Comparison of ENCODE assay signal across 8 mouse cellular contexts in genomic region chr17:12994069-12994468, GRCm38 (mm10). TPM values are rescaled to one million over a fixed set of nuclear protein-coding genes. Genes with fewer than 3 reads are reported as not detected.
DNase-seq lines count a peak whose midpoint lies in the region; ATAC-seq and TF ChIP-seq lines count a peak whose summit lies in the region.

TSS of gene Wtap (minus strand) at chr17:12994169.

- peak within 1 kb of the TSS; percentile 99 for H3K4me3 ChIP-seq in kidney, embryonic 14.5 days (ENCODE audit: low read length)
- H3K4me3 ChIP-seq in bone marrow, adult 2 months (replicated peaks; ENCODE audit: control insufficient read depth, low read depth, low read length) = no peak within 1 kb of the TSS
- H3K4me3 ChIP-seq in intestine, embryonic 16.5 days (ENCODE audit: low read length) = peak within 1 kb of the TSS; percentile 99
- H3K4me3 ChIP-seq in midbrain, embryonic 10.5 days = peak within 1 kb of the TSS; percentile 99

- H3K4me1 ChIP-seq in kidney, embryonic 14.5 days (ENCODE audit: control insufficient read depth, insufficient read depth, low read length) = peaks cover 11% of the 10 kb centered on the region
- H3K4me1 ChIP-seq in bone marrow, adult 2 months (ENCODE audit: control insufficient read depth, insufficient read depth, low read length) = no peaks in the 10 kb centered on the region; the same call in 1 of the 2 replicates
- H3K4me1 ChIP-seq in intestine, embryonic 16.5 days (ENCODE audit: control insufficient read depth, insufficient read depth, low read length) = 0 out of 2 replicates have a peak, but pooled peaks cover 3% of the 10 kb centered on the region
- peaks cover 18% of the 10 kb centered on the region for H3K4me1 ChIP-seq in midbrain, embryonic 10.5 days

- no peak for TF ChIP-seq POLR2A in bone marrow, adult 2 months (IDR thresholded peaks at IDR 0.05; ENCODE audit: borderline replicate concordance, control insufficient read depth, low read depth, low read length)

- H3K9me3 ChIP-seq in kidney, embryonic 14.5 days (ENCODE audit: control insufficient read depth, low read length) = no peaks in the 10 kb centered on the region
- H3K9me3 ChIP-seq in intestine, embryonic 16.5 days (ENCODE audit: control insufficient read depth, low read length) = no peaks in the 10 kb centered on the region
- no peaks in the 10 kb centered on the region for H3K9me3 ChIP-seq in midbrain, embryonic 10.5 days (replicated peaks)

- WGBS in kidney, embryonic 14.5 days = 83% methylated on average over 1 of the region's 1 CpGs
- 78% methylated on average over 1 of the region's 1 CpGs for WGBS in bone marrow, adult 2 months
- WGBS in intestine, embryonic 16.5 days = 57% methylated on average over 1 of the region's 1 CpGs
- WGBS in midbrain, embryonic 10.5 days = 81% methylated on average over 1 of the region's 1 CpGs

- H3K4me2 ChIP-seq in kidney, embryonic 14.5 days (replicated peaks; ENCODE audit: low read depth, low read length) = peak within 1 kb of the TSS; percentile 62
- H3K4me2 ChIP-seq in intestine, embryonic 16.5 days (ENCODE audit: low read depth, low read length) = peak within 1 kb of the TSS; percentile 77

- no peaks in the 10 kb centered on the region for H3K27me3 ChIP-seq in kidney, embryonic 14.5 days (ENCODE audit: control insufficient read depth, insufficient read depth, low read length)
- H3K27me3 ChIP-seq in intestine, embryonic 16.5 days (replicated peaks; ENCODE audit: control insufficient read depth, insufficient read depth, low read length) = no peaks in the 10 kb centered on the region
- H3K27me3 ChIP-seq in midbrain, embryonic 10.5 days (ENCODE audit: low read depth, poor library complexity, severe bottlenecking) = no peaks in the 10 kb centered on the region

- TF ChIP-seq CTCF in bone marrow, adult 2 months (IDR thresholded peaks at IDR 0.05; ENCODE audit: control insufficient read depth, insufficient read depth, low read length) = no peak

- H3K27ac ChIP-seq in kidney, embryonic 14.5 days (ENCODE audit: low read depth, low read length) = peak within 1 kb of the TSS; percentile 100
- no peak within 1 kb of the TSS for H3K27ac ChIP-seq in bone marrow, adult 2 months (ENCODE audit: control insufficient read depth, insufficient read depth, low read depth, low read length, poor library complexity)
- H3K27ac ChIP-seq in intestine, embryonic 16.5 days (ENCODE audit: low read length) = peak within 1 kb of the TSS; percentile 100
- H3K27ac ChIP-seq in midbrain, embryonic 10.5 days (replicated peaks) = peak within 1 kb of the TSS; percentile 100

- no peak for DNase-seq in kidney, adult 8-10 months
- DNase-seq in gastrocnemius, postnatal 4 days (ENCODE audit: low spot score in 2 of 2) = no peak
- DNase-seq in midbrain, embryonic 10.5 days (ENCODE audit: low spot score) = no peak
- no peak for DNase-seq in frontal cortex, postnatal 14 days (ENCODE audit: low spot score in 2 of 2)
- no peak for DNase-seq in kidney, postnatal 10 days

- H3K36me3 ChIP-seq in kidney, embryonic 14.5 days (ENCODE audit: control insufficient read depth, insufficient read depth, low read length) = no peaks in the 10 kb centered on the region
- H3K36me3 ChIP-seq in intestine, embryonic 16.5 days (ENCODE audit: control insufficient read depth, insufficient read depth, low read length) = no peaks in the 10 kb centered on the region
- peaks cover 5% of the 10 kb centered on the region for H3K36me3 ChIP-seq in midbrain, embryonic 10.5 days

- ATAC-seq in kidney, embryonic 14.5 days (ENCODE audit: low FRiP score, low TSS enrichment) = no peak
- ATAC-seq in intestine, embryonic 16.5 days = no peak

- H3K9ac ChIP-seq in kidney, embryonic 14.5 days (ENCODE audit: low read depth, low read length) = peak within 1 kb of the TSS; percentile 100; the same call in 1 of the 2 replicates
- H3K9ac ChIP-seq in intestine, embryonic 16.5 days (ENCODE audit: low read depth, low read length) = peak within 1 kb of the TSS; percentile 100; the same call in 1 of the 2 replicates

RNA-seq across cellular contexts. Expression of gene Wtap, which starts in this region (rescaled TPM):
- 146 and 173 TPM in 2 replicates for polyA plus RNA-seq in kidney, embryonic 14.5 days (2014; fragmentation: Nextera tagmentation; extraction: Ambion mirVana)
- 46.2 and 67.4 TPM in 2 replicates for polyA plus RNA-seq in bone marrow, adult 2 months (2011; ENCODE audit: insufficient read depth, insufficient read length, low replicate concordance, missing spikeins)
- total RNA-seq in gastrocnemius, postnatal 4 days (2021) = 10 to 100 TPM; 51.2 to 58.4 TPM
- polyA plus RNA-seq in intestine, embryonic 16.5 days (2015; fragmentation: Nextera tagmentation; extraction: Ambion mirVana) = 86.6 and 96.8 TPM in 2 replicates
- 132 and 138 TPM in 2 replicates for polyA plus RNA-seq in midbrain, embryonic 10.5 days (2016; fragmentation: Nextera tagmentation; extraction: Ambion mirVana)
